Mouse (Mus musculus) embryonic facial prominence, embryonic 13.5 days (tissue): ENCODE data around the gene Akr1b8. TPM values are rescaled to one million over a fixed set of nuclear protein-coding genes. Genes with fewer than 3 reads are reported as not detected.
"Not testable (repeated sequence)": the region's sequence is repeated elsewhere in the genome, so short reads cannot be mapped to it uniquely, and the experiment has no call there.

Source experiments
- ATAC-seq: fragments of 200-750 bp; cut with Nextera tagmentation; 2 replicates; pipeline ENCODE4 v1.8.0; 2017; ENCODE audit warnings: low read depth; ENCODE audit not compliant: insufficient number of reproducible peaks, insufficient read depth, low FRiP score, low TSS enrichment
- H3K27ac ChIP-seq: fragments of 300-500 bp; sonication (generic); 2 replicates; pipeline ENCODE4 v1.5.1; 2015; ENCODE audit warnings: moderate library complexity, mild to moderate bottlenecking, inconsistent platforms
- H3K27me3 ChIP-seq: fragments of 300-500 bp; sonication (generic); 2 replicates; pipeline ENCODE4 v1.6.1; 2015; ENCODE audit warnings: mild to moderate bottlenecking, inconsistent platforms
- H3K36me3 ChIP-seq: fragments of 300-500 bp; sonication (generic); 2 replicates; pipeline ENCODE4 v1.6.1; 2015; ENCODE audit warnings: mild to moderate bottlenecking, inconsistent platforms
- H3K4me1 ChIP-seq: fragments of 300-500 bp; sonication (generic); 2 replicates; pipeline ENCODE4 v1.6.1; 2015; ENCODE audit warnings: inconsistent platforms
- H3K4me2 ChIP-seq: fragments of 300-500 bp; sonication (generic); 2 replicates; pipeline ENCODE4 v1.6.1; 2015; ENCODE audit warnings: moderate library complexity, mild to moderate bottlenecking, inconsistent platforms
- H3K4me3 ChIP-seq: fragments of 300-500 bp; sonication (generic); 2 replicates; pipeline ENCODE4 v1.5.1; 2015; ENCODE audit warnings: mild to moderate bottlenecking, inconsistent platforms
- H3K9ac ChIP-seq: fragments of 300-500 bp; sonication (generic); 2 replicates; pipeline ENCODE4 v1.6.1; 2015; ENCODE audit warnings: mild to moderate bottlenecking, inconsistent platforms
- H3K9me3 ChIP-seq: fragments of 300-500 bp; sonication (generic); 2 replicates; pipeline ENCODE4 v1.6.1; 2016; ENCODE audit warnings: inconsistent platforms
- WGBS: fragments of 180-500 bp; shearing (Covaris S2); methylation state at CpG from one replicate; pipeline ENCODE4 v1.1.7; 2015; ENCODE audit warnings: mixed read lengths; 5-methylcytosine and 5-hydroxymethylcytosine counted together
- polyA plus RNA-seq: library from polyadenylated mRNA; unstranded; fragments of >200 nt; fragmentation: Nextera tagmentation; extraction: Ambion mirVana; gene quantifications from 2 replicates; pipeline ENCODE4 v1.2.1, GENCODE M21; 2015

Gene Akr1b8
- polyA plus RNA-seq, 1 experiment from 2014 or later, result 18.9 TPM

GRCm38 (mm10) chr6:34412688-34413087, 58.8 kb downstream of the Akr1b8 start:
- Histone ChIP-seq H3K27ac (no peak overlapping the region), H3K27me3 (no peaks in the 10 kb centered on the region), H3K4me1 (no peaks in the 10 kb centered on the region), H3K9ac (no peak overlapping the region), H3K4me2 (no peak overlapping the region), H3K4me3 (no peak overlapping the region), H3K36me3 (no peaks in the 10 kb centered on the region), H3K9me3 (no peaks in the 10 kb centered on the region)
- no peak for ATAC-seq
- 78% methylated on average over 1 of the region's 1 CpGs for WGBS

- H3K27ac ChIP-seq, H3K9me3 ChIP-seq, H3K4me1 ChIP-seq, H3K36me3 ChIP-seq, H3K9ac ChIP-seq, H3K4me3 ChIP-seq, H3K4me2 ChIP-seq, H3K27me3 ChIP-seq, ATAC-seq: not testable (repeated sequence)
- WGBS, result 43% methylated on average over 1 of the region's 1 CpGs
Measured at GRCm38 (mm10) chr6:34413386-34413785, 59.5 kb downstream of the Akr1b8 start.

DNA sequence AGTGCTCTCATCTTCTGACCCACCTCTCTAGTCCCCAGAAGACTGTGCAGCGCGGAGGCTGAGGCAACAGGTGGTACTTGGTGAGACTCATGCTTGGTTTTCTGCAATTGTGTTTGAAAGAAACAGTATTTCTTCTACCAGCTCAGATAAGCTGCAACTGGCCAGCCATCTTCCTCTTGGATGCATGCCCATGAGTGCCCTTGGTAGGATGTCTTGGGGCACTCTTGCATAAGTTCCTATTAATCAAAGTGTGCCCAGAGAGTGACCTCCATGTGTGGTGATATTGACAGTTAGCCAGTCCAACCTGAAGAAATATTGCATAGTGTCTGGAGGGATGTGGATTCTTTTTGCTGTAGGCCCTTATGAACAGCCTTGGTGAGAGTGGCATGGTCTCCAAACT, 62.6 kb downstream of the Akr1b8 start:
- Histone ChIP-seq H3K4me2 (no peak overlapping the region), H3K4me3 (no peak overlapping the region), H3K27me3 (no peaks in the 10 kb centered on the region), H3K9ac (no peak overlapping the region), H3K27ac (no peak overlapping the region), H3K9me3 (no peaks in the 10 kb centered on the region), H3K4me1 (no peaks in the 10 kb centered on the region), H3K36me3 (no peaks in the 10 kb centered on the region)
- no peak for ATAC-seq
- 97% methylated on average over 2 of the region's 2 CpGs for WGBS

Other genes with a start within 250 kb of the Akr1b8 start
- gene Slc35b4, start 177.0 kb upstream of the Akr1b8 start, polyA plus RNA-seq, result 47.6 and 49.9 TPM in 2 replicates
- gene Akr1b3, start 36.6 kb upstream of the Akr1b8 start, polyA plus RNA-seq, result 150 and 189 TPM in 2 replicates
- gene Akr1b10, start 30.1 kb downstream of the Akr1b8 start, polyA plus RNA-seq, result 13.2 and 13.5 TPM in 2 replicates
- 0.41 TPM in 1 of 2 replicates, not detected in the other for gene Akr1b7, start 58.2 kb downstream of the Akr1b8 start, polyA plus RNA-seq
- gene Bpgm, start 122.1 kb downstream of the Akr1b8 start, polyA plus RNA-seq, result 42.9 and 49.6 TPM in 2 replicates
- 432 and 463 TPM in 2 replicates for gene Cald1, start 244.4 kb downstream of the Akr1b8 start, polyA plus RNA-seq